Mouse (Mus musculus) kidney, postnatal 0 days (tissue): ENCODE measurements at regions not wholly inside any gene's neighbourhood (a gene's known extent, or its start where the extent isn't known, plus 50 kb on each side); places are given as distances from the start of the nearest gene placed in this dataset.

Experiments used
- ATAC-seq: fragments of 200-750 bp; cut with Nextera tagmentation; replicated peaks from 2 replicates; pipeline ENCODE4 v1.8.0; 2017; ENCODE audit warnings: low read depth, moderate number of reproducible peaks, moderate TSS enrichment, moderate library complexity; ENCODE audit not compliant: low FRiP score
- DNase-seq: peaks from one replicate; pipeline ENCODE4 v3.0.0-alpha.2; 2016; ENCODE audit warnings: low spot score
- H3K27ac ChIP-seq: fragments of 300-500 bp; sonication (generic); 2 replicates; pipeline ENCODE4 v1.5.1; 2014; ENCODE audit warnings: mild to moderate bottlenecking
- H3K27me3 ChIP-seq: fragments of 300-500 bp; sonication (generic); 2 replicates; pipeline ENCODE4 v1.6.1; 2014; ENCODE audit warnings: low read length, mixed read lengths; ENCODE audit not compliant: insufficient read depth
- H3K36me3 ChIP-seq: fragments of 300-500 bp; sonication (generic); 2 replicates; pipeline ENCODE4 v1.6.1; 2014; ENCODE audit warnings: low read length, mixed read lengths; ENCODE audit not compliant: insufficient read depth
- H3K4me1 ChIP-seq: fragments of 300-500 bp; sonication (generic); replicated peaks from 2 replicates; pipeline ENCODE4 v1.6.1; 2014; ENCODE audit warnings: antibody characterized with exemption, low read length, mixed read lengths; ENCODE audit not compliant: insufficient read depth
- H3K4me2 ChIP-seq: fragments of 300-500 bp; sonication (generic); 2 replicates; pipeline ENCODE4 v1.6.1; 2014; ENCODE audit warnings: mild to moderate bottlenecking, low read length, moderate library complexity, mixed read lengths
- H3K4me3 ChIP-seq: fragments of 300-500 bp; sonication (generic); replicated peaks from 2 replicates; pipeline ENCODE4 v1.5.1; 2014; ENCODE audit warnings: low read depth, low read length
- H3K9ac ChIP-seq: fragments of 300-500 bp; sonication (generic); 2 replicates; pipeline ENCODE4 v1.6.1; 2014; ENCODE audit warnings: low read depth, low read length
- H3K9me3 ChIP-seq: fragments of 300-500 bp; sonication (generic); replicated peaks from 2 replicates; pipeline ENCODE4 v1.6.1; 2016; ENCODE audit warnings: low read length, inconsistent platforms, mixed read lengths
- CTCF ChIP-seq: IDR thresholded peaks from 2 replicates; pipeline ENCODE4 v1.5.1; 2016; ENCODE audit warnings: antibody characterized with exemption, low read depth, mild to moderate bottlenecking, moderate library complexity
- WGBS: fragments of 180-500 bp; shearing (Covaris S2); extraction: QIAGEN DNeasy Blood & Tissue Kit; methylation state at CpG from one replicate; pipeline ENCODE4 v1.1.7; 2014; 5-methylcytosine and 5-hydroxymethylcytosine counted together

DNA sequence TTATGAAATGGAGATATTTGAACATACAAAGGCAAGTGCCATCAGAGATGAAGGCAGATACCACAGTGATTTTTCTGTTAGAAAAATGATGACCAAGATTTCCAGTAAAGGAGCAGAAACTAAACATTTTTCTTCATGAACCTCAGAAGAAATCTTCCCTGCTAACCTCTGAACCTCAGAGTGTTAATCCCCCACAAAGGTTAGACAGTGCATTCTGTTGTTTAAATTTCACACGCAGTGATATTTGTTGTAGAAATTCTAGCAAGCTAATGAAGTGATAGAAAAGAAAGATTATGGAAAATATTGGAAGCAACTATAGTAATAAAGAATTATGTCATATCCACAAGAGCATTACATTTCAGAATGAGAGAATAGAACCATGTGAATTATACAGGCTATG lies 488.8 kb upstream of the Cdh6 start:
- H3K4me3 ChIP-seq, result no peak overlapping the region
- no peak overlapping the region for H3K9ac ChIP-seq
- H3K27me3 ChIP-seq, result no peaks in the 10 kb centered on the region
- ATAC-seq (no peak), DNase-seq (no peak)
- no peak for TF ChIP-seq CTCF
- H3K27ac ChIP-seq, result no peak overlapping the region
- H3K4me1 ChIP-seq, result no peaks in the 10 kb centered on the region
- no peaks in the 10 kb centered on the region for H3K36me3 ChIP-seq
- no peaks in the 10 kb centered on the region for H3K9me3 ChIP-seq
- WGBS, result 61% methylated on average over 1 of the region's 1 CpGs
- H3K4me2 ChIP-seq, result no peak overlapping the region

DNA sequence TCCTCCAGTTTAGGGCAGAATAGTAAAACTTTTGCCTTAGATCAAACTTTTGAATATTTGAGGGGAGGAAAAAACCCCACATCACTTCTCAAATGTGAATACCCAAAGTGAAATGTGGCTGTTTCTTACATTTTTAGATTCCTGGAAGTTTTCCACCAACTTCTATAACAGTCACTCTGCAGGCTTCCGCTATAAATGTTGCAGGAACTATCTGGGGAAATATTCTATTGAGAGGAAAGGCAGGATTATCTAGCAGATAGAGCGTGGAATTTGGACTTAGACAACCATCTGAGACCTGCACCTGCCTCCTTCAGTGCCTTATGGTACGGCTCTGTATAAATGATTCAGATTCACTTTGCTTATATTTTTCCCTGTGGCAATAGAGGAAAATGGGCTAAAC lies 481.6 kb upstream of the Cdh6 start:
- ATAC-seq (no peak), DNase-seq (no peak)
- no peaks in the 10 kb centered on the region for H3K36me3 ChIP-seq
- WGBS, result 77% methylated on average over 3 of the region's 3 CpGs
- no peak overlapping the region for H3K9ac ChIP-seq
- no peaks in the 10 kb centered on the region for H3K27me3 ChIP-seq
- no peak overlapping the region for H3K27ac ChIP-seq
- no peaks in the 10 kb centered on the region for H3K9me3 ChIP-seq
- no peak for TF ChIP-seq CTCF
- no peak overlapping the region for H3K4me3 ChIP-seq
- no peaks in the 10 kb centered on the region for H3K4me1 ChIP-seq
- no peak overlapping the region for H3K4me2 ChIP-seq

DNA sequence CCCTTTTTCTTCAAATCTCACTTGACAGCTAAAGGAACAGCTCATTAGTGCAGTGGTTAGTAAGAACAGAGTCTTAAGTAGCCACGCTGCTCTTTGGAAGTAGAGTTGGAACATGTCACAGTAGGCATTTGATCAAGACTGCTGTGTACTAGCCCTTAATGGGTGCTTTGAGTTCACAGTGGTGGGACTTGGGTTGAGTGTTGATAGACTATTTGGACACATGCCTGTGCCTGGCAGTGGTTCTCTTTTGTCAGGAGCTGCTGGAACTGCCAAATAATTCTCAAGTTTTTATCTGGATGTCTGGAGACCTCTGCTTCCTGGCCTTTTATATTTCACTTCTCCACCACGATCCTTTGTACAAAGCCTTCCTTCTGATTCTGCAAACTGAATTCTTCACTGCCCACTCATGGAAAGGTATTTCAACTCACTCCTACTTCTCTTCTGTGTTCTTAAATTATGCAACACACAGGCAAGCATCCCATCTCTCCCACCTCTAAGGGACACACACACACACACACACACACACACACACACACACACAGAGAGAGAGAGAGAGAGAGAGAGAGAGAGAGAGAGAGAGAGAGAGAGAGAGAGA lies 462.0 kb upstream of the Cdh6 start:
- DNase-seq (no peak), ATAC-seq (no peak)
- Histone ChIP-seq H3K36me3 (no peaks in the 10 kb centered on the region), H3K4me1 (no peaks in the 10 kb centered on the region), H3K27ac (no peak overlapping the region), H3K27me3 (no peaks in the 10 kb centered on the region), H3K9me3 (no peaks in the 10 kb centered on the region), H3K4me2 (no peak overlapping the region), H3K4me3 (no peak overlapping the region), H3K9ac (no peak overlapping the region)
- WGBS, result 68% methylated on average over 2 of the region's 2 CpGs
- TF ChIP-seq CTCF, result no peak

DNA sequence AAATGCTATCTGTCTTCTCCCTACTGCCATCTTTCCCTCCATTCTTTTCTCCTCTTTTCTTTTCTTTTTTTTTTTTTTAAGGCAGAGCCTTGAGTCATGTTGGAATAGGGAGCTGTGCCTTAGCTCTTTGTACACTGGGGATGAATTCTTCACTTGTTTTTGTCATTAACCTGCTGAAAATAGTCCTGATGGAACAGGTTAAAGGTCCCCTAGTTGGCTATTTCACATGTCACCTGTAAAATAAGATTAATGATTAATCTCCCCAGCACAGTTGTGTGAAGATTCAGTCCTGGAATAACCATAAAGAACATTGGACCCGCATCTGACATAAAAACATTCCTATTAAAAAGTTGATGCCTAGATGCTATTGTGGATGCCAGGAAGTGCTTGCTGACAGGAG lies 428.7 kb upstream of the Cdh6 start:
- WGBS, result 78% methylated on average over 1 of the region's 1 CpGs
- no peaks in the 10 kb centered on the region for H3K9me3 ChIP-seq
- no peak; the same call in 1 of the 2 replicates for ATAC-seq
- no peak overlapping the region for H3K4me2 ChIP-seq
- no peak overlapping the region for H3K4me3 ChIP-seq
- no peak overlapping the region for H3K27ac ChIP-seq
- no peaks in the 10 kb centered on the region for H3K27me3 ChIP-seq
- H3K9ac ChIP-seq, result no peak overlapping the region
- peak; percentile 6 for DNase-seq
- H3K36me3 ChIP-seq, result no peaks in the 10 kb centered on the region
- no peak for TF ChIP-seq CTCF
- no peaks in the 10 kb centered on the region for H3K4me1 ChIP-seq

DNA sequence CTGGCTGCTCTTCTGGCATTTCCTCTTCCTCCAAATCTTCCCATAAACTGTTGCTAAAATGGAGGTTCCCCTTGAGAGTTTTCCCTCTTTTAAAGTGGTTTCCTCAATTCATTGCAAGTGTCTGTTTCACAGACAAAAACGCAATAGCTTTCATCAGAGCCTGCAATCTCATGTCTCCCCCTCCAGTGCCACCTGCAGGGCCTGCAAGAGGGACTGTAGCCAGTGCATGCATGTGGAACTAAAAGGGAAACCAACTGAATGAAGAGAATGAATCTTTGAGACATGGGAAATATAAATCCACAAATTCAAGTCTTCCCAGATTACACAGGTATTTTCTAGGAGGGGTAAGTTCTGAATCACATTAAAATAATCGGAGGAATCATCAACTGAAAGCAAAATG lies 424.4 kb upstream of the Cdh6 start:
- H3K27me3 ChIP-seq, result no peaks in the 10 kb centered on the region
- H3K4me3 ChIP-seq, result no peak overlapping the region
- no peak for DNase-seq
- no peak overlapping the region for H3K9ac ChIP-seq
- H3K36me3 ChIP-seq, result no peaks in the 10 kb centered on the region
- WGBS, result 73% methylated on average over 2 of the region's 2 CpGs
- H3K9me3 ChIP-seq, result no peaks in the 10 kb centered on the region
- H3K4me1 ChIP-seq, result no peaks in the 10 kb centered on the region
- no peak overlapping the region for H3K27ac ChIP-seq
- no peak for TF ChIP-seq CTCF
- no peak overlapping the region for H3K4me2 ChIP-seq
- no peak for ATAC-seq

DNA sequence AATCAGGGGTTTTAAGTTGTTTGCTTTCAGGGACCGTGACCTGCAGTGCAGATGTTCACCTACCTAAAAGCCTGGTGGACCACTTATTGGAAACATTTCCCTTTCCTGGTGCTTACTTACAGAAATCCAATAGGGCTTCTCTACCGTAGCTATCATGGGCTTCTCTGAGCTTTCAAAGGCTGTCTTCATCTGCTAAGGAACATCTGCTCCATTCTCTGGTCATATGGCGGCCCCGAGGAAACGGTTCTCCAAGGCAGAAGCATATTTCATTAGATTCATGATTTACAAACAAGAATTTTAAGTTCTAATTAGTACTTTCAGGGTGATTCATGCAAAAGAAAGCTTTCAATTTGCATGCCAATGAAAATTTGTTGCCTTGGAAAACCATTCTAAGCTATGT lies 420.3 kb upstream of the Cdh6 start:
- 47% methylated on average over 5 of the region's 5 CpGs for WGBS
- no peaks in the 10 kb centered on the region for H3K36me3 ChIP-seq
- ATAC-seq (no peak), DNase-seq (peak; percentile 15)
- H3K4me3 ChIP-seq, result no peak overlapping the region
- no peak overlapping the region for H3K4me2 ChIP-seq
- H3K9me3 ChIP-seq, result no peaks in the 10 kb centered on the region
- TF ChIP-seq CTCF, result no peak
- no peak overlapping the region for H3K27ac ChIP-seq
- no peak overlapping the region for H3K9ac ChIP-seq
- no peaks in the 10 kb centered on the region for H3K4me1 ChIP-seq
- no peaks in the 10 kb centered on the region for H3K27me3 ChIP-seq

DNA sequence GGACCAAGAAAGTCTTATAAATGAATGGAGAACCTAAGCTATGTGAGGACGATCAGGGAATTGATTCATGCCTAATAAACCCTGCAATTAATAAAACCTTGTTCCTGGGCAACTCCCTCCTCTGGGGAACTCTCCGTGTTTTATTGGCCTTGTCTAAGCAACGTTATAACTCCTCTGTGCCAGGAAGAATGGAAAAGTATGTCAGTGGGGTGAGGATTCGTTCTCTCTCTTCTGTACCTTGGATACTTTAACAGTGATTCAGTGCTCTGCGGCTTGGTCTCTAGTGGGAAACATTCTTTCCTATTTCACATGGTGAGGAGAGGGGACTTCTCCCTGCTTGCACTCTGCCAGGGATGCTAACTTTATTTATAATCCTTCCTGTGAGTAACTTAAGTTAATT lies 417.4 kb upstream of the Cdh6 start:
- DNase-seq (peak; percentile 54), ATAC-seq (no peak)
- H3K4me1 ChIP-seq, result no peaks in the 10 kb centered on the region
- H3K36me3 ChIP-seq, result no peaks in the 10 kb centered on the region
- no peaks in the 10 kb centered on the region for H3K27me3 ChIP-seq
- H3K4me2 ChIP-seq, result no peak overlapping the region
- H3K27ac ChIP-seq, result no peak overlapping the region
- no peaks in the 10 kb centered on the region for H3K9me3 ChIP-seq
- H3K4me3 ChIP-seq, result no peak overlapping the region
- 26% methylated on average over 5 of the region's 5 CpGs for WGBS
- H3K9ac ChIP-seq, result no peak overlapping the region
- TF ChIP-seq CTCF, result no peak
